Mouse (Mus musculus): ENCODE measurements around the gene Foxd1.

Gene Foxd1

DNA sequence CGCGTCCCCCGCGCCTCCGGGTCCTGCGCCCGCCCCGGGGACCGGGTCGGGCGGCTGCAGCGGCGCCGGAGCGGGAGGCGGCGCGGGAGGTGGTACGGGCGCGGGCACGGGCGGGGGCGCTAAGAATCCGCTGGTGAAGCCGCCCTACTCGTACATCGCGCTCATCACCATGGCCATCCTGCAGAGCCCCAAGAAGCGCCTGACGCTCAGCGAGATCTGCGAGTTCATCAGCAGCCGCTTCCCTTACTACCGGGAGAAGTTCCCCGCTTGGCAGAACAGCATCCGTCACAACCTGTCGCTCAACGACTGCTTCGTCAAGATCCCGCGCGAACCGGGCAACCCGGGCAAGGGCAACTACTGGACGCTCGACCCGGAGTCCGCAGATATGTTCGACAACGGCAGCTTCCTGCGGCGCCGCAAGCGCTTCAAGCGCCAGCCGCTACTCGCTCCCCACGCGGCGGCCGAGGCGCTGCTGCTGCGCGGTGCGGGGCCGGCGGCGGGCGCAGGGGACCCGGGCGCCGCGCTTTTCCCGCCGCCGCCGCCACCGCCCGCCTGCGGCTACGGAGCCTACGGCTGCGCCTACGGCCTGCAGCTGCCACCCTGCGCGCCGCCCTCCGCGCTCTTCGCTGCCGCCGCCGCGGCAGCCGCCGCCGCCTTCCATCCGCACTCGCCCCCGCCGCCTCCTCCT lies 973 bp downstream of the Foxd1 start:
- DNase-seq (ENCODE audit: extremely low read depth, low read depth, low spot score) = no peak

DNA sequence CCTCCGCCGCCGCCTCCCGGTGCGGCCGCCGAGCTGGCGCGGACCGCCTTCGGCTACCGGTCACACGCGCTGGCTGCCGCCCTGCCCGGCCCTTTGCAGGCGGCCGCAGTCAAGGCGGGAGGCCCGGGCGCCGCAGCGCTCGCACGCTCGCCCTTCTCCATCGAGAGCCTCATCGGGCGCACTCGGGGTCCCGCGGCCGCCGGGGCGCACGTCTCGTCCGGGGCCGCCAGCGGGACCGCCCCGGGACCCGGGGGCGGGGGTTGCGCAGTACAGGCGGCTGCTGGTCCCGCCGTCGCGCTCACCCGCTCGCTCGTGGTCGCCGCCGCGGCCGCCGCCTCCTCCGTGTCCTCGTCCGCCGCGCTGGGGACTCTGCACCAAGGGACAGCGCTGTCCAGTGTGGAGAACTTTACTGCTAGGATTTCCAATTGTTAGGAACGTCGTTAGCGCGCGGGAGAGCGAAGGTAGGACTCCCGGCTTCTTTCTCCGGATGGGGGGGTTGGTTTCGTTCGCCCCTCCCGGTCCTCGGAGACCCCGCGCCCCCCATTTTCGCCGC lies 1.6 kb downstream of the Foxd1 start:
- no peak for DNase-seq (ENCODE audit: extremely low read depth, low read depth, low spot score)

DNA sequence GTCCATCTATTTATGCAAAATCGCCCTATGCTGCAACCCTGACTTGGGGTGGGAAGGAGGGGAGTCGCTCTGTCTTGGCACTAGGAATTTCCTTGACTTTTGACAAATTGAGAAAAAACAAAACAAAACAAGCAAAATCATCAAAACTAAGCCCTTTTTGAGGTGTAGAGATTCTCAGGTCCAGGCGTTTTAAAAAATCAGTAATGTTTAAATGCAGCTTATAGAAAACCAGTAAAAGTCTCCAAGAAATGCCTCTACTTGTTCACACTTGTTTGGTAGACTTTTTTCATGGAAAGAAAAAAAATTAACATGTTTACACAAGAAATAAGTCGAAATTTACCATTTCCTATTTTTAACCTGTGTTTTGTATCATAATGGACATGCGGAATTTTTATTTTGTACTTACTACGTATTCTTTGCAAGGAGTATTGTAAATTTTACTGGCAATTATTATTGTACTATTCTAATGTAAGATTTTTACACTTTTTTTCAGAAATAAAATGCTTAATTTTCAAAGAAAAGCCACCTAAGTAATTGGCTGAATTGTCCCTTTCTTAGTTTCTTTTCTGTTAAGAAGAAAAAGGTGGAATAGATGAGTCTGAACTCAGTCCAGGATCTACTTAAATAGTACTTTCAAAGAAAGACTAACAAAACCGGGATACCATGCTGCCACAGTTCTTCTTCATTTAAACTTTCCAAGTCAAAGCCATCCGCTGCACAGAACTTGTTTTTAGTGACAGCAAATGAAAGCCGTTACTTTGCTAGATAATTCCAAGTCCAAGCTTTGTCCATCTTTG lies 2.3 kb downstream of the Foxd1 start:
- DNase-seq (ENCODE audit: extremely low read depth, low read depth, low spot score) = no peak

DNA sequence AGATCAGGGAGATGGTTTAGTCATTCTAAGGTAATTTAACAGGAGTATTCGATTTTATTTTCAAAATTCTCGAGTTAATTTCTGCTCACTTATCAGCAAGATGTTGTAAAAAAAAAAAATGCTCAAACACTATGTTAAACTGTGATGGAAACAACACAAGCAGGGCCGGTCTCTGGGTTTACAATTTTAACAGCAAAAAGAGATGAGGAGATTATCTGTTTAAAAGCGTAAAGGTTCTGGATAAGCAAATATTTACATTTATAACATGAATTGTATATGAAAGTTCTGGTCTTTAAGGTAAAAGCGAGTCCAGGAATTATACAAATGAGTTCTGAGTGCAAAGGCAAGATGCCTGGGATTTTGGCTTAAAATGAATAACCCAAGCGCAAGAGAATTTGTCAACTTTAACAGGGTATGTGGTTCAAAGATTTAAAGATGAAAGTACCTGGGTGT lies 3.0 kb downstream of the Foxd1 start:
- DNase-seq (ENCODE audit: extremely low read depth, low read depth, low spot score) = no peak

DNA sequence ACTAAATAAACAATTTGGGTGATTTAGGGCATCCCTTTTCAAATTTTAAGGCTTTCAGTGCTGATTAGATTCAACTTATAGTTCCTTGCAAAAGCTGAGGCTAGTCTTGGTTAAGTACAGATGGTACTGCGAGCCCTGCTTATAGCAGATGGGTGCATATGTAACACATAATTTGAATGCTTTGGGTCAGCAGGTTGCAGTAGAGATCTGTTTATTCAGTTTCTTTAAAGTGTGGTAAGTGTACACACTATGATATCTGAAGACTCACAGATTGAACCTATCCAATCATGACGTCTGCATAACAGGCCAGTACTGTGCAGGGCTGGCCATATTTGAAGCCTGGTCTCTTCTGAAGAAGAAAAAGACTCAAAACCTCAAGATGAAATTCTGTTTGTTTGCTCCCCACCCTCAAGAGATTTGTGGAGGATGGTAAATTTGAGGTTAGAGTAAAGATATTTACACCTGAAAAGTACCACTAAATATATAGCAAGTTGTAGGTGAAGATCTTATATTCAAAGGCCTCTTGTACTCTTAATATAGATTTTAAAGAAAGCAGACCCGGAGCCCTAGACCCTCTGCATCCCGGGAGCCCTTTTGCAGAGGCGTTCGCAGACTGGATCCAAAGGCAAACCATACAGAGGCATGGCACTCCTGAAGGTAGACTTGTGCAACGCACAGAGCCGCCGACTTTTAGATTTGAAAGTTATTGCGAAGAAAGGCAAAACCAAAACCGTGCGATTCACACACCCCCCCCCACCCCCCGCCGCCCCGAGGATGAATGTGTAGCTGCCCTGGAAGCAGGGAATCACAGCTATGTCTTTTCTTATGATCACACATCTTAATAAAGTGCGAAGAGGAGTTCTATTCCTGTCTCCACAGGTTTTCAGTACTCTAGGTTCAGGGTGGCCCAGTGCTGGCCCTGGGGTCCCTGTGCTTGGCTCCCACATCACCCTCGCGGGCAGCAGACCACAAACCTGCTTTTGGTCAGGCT lies 3.7 kb downstream of the Foxd1 start:
- DNase-seq (ENCODE audit: extremely low read depth, low read depth, low spot score) = no peak

DNA sequence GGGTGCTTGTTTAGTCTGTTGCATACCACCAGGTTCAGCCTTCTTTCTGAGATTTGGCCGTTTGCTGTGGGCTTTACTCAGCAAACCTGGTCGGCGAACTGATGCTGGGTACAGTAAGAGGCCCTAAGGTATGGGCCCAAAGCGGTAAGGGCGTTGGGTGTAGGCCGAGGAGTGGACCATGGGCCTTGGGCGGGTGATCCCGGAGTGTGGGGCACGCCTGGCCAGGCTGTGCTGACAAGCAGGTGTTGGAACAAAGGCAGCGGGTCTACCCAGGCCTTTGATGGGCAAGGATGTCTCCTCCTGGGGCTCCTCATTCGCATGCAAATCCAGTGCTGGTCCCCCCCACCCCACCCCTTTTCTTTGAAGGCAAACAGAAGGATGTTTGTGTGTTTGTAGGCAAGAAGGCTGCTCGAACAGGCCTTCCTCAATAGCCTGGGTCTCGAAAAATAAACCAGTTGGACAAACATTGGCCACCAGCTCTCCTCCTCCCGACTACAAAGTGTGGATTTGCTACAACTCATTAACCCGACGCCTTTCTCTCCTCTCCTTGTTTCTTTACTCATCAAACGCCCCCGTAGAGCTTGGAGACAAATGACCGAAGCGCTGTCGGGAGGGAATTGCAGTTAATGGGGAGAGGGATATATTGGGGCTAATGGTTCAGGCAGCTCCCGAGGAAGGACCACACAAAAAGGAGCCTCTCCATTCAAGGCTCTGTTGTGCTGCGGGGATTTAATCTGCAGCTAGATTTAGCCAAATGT lies 4.6 kb downstream of the Foxd1 start:
- no peak for DNase-seq (ENCODE audit: extremely low read depth, low read depth, low spot score)

DNA sequence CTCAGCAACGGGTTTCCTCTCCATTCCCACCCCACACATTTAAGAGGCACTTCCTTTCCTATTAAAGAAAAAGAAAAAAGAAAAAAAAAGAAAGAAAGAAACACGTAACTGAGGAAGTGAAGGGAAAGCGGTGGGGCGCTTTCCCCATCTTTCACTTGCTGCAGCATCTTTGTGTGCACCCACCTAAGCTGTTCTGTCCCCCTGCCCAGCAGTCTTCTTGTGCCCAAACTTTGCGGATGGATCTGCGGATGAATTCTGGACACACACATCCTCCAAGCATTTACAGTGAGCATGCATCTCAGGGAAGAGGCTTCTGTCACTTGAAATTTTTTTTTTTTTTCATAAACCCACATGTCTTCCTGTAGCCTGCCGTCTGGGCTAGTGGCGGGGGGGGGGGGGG lies 5.3 kb downstream of the Foxd1 start:
- DNase-seq (ENCODE audit: extremely low read depth, low read depth, low spot score) = no peak

DNA sequence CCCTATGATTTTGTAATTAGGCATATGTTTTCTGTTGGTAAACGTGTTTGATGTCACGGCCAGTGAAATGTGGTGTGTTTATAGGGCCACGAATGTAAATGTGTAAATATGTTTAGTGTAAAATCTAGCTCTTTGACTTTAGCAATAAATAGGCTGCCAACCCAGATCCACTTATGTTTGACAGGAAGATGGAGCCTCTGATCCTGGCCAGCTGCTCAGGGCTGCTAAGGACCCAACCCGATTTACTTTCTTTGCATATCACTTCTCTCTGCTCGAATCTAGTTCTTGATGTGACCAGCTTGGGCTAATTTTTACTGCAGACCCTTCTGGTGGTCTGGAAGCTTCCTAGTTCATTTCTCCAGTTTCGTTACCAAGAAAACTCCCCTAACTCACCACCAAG lies 6.3 kb downstream of the Foxd1 start:
- DNase-seq (ENCODE audit: extremely low read depth, low read depth, low spot score) = no peak

DNA sequence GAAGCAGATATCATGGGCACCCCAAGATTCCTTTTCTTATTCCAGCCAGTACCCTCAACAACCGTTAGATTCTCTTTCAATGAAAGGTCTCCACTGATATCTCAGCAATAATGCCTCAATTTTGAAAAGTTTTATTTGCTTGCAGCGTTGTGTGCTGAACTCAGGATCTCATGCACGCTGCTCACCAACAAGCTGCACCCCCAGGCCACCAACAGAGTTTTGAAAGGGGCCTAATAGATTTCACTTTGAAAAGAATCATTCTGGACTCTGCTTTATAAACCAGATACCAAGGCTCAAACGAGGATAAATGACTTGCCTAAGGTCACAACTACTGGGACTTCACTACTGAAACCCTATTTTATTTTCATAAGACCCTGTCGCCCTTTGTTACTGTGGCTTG lies 7.1 kb downstream of the Foxd1 start:
- DNase-seq (ENCODE audit: extremely low read depth, low read depth, low spot score) = no peak

DNA sequence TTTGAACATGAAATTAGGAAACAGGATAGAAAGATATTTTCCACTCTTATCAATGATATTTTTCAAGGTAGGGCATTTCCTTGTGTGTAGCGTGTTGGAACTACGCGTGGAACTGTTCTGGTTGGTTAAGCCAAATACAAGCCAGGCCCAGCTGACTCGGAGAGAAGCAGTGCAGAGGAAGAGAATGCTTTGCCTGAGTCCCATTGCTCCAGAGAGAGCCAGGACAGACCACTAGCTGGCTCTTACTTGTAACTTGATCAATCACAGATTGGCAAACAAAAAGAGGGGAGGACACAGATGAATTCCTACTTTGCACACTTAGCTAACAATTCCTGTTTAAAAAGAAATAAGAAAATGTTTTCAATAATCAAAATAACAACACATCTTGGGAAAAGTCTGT lies 9.0 kb downstream of the Foxd1 start:
- no peak for DNase-seq (ENCODE audit: extremely low read depth, low read depth, low spot score)

DNA sequence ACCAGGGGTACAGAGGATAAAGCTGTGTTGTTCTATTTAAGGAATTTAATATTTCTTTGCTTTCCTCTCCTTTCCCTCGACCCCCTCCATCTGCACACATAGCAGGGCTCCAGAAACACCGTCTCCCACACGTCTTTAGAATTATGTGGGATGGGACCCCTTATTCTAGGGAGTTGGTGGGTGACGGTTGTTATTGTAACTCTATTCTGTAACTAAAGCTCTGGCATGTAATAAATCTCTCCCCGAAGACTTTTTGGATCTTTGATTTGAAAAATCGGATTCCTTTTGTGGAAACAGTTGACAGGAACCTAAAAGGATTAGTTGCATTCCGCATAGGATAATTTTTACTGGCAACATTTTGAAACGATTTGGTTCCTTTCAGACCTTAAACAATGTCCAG lies 11.0 kb downstream of the Foxd1 start:
- DNase-seq (ENCODE audit: extremely low read depth, low read depth, low spot score) = no peak

DNA sequence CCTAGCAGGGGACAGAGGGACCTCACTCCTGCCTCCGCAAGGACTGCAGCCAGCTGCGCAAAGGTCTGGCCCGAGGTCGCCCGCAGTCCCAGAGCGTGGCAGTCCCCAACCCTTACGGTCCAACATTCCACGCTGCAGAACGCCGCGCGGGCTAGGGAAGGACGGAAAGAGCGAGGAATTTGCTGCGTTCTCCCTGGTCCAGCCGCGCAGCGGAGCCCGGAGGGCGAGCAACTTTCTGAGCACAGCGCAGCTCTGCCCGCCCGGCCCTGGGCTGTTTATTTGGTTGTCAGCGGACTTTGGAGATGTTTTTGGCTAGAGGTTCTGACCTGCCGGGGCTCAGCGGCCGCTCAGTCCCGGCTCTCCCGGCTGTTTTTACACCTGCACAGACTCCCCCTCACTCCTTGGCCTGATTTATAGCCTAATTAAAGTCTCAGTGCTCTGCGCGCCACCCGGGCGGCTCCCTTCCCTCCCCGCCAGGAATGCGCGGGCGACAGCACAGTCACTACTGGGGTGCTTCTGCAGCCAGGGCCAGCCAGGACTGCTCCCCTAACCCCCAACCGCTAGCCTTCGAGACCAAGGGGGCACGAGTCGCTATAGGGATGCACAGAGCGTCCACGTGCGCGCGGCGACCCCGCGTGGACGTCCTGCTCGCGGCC lies 11.9 kb downstream of the Foxd1 start:
- no peak for DNase-seq (ENCODE audit: extremely low read depth, low read depth, low spot score)

DNA sequence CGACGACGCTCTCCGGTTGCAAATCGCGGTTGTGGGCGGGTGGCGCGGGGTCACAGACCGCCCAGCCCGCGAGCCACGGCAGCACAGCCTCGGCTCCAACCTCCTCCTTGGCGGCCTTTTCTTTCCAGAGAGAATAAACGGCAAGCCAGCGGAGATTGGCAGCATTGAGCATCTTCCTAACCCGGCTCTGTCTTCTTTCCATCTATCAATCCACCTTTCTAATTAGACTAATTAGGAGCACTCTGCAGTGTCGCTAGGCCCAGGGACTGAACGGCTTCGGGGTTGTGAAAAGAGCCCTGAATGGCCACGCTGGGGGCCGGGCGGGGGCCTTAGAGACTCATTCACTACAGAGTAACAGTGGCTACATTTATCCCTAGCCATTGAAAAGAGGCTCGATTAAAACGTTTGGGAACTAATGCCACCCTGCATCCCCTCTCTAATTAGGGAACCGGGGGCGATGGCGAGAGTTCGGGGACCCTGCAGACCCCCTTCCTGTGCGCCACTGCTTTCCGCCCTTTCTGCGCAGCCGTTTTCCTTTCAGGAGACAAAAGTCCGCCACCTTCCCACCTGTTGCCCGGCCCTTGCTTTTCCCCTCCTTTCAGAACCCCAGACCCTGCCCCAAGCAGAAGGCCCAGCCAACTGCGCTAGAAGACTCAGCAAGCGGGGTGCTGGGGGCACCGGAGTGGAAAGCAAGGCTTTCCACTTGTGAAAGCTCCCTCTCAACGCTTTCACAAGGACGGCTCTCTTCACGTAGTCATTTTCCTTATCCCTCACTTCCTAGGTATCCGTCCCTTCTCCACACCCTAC lies 12.6 kb downstream of the Foxd1 start:
- no peak for DNase-seq (ENCODE audit: extremely low read depth, low read depth, low spot score)

DNA sequence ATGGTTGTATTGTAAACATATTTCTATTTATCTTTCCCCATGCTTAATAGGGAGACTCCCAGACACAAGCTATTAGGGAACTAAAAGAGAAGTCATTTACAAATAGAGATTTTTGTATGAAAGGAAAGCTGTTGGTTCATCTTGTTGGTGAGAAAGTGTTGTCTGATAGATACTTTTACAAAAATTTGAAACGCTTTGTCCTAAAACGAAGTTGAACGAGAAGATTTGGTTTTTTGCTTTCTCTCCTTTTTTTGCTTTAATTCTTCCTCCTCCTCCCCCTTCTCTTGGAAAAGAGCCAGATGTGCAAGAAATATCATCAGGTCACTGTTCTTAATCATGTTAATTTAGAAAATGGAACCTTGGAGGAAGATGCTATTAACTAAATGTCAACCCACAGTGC lies 13.6 kb downstream of the Foxd1 start:
- no peak for DNase-seq (ENCODE audit: extremely low read depth, low read depth, low spot score)

DNA sequence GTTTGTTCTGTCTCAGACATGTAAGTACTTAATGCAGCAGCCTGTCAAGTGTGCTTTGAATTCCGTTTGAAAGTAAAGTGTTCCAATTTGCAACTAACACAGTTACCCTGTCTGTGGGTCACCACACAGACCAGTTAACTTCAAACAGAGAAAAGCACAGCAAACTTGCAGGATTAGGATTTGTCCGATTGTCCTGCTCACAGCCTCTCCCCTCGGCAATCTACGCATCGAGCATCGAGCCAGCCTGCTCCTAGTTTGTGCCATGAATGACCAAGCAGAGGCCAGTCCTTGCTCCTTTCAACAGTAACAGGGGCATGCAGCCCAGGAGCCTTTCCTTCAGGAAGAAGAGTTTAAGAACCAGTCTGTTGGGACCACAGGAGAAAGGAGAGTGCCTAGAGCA lies 15.0 kb downstream of the Foxd1 start:
- DNase-seq (ENCODE audit: extremely low read depth, low read depth, low spot score) = no peak

DNA sequence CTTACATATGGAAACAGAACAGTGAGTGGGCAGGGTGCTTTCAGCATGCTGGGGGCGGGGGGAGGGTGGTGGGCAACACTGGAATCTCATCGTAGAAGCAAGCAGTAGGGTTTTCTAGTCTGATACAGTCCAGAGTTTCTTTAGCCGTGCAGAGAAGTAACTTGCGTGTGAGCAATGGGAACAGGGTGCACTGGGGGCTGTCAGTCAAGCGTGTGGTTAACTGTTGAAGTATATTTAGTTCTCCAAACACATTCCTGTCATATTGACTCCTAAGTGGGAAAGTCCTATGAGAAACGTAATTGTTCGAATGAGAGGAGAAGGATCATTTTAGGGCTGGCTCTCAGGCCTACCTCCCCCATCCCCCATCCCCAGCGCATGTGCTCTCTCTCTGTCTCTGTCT lies 20.5 kb downstream of the Foxd1 start:
- DNase-seq (ENCODE audit: extremely low read depth, low read depth, low spot score) = no peak

DNA sequence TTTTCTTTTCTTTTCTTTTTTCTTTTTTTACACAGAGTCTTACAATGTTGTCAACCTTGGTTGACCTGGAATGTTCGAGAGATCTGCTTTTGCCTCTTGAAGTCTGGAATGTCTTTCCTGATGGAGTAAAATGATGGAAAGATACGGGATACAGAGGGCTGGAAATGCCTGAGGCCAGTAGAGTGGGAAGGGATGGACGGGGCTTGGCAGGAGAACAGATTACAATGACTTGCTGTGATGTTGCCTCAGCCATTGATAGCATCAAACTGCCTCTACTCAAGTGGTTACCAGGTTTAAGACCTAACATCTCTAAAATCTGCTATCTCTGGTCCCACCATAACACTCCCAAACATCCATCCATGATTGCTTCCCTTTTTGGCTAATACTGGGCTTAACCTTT lies 20.9 kb downstream of the Foxd1 start:
- DNase-seq (ENCODE audit: extremely low read depth, low read depth, low spot score) = no peak

DNA sequence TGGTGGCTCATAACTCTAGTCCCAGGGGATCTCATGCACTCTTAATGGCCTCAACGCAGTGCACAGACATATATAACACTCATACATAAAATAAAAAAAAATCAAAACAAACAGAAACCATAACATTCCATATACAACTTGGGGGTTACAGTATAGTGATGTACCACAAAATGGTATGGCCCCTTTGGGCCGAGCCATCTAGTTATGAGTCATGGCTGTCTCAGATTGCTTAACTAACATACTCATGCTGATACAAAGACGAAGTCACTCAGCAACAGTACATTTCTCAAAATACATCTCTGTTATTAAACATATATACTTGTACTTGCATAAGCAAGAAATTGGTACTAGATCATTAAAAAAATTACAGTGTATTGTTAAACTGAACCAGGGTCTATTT lies 23.7 kb downstream of the Foxd1 start:
- DNase-seq (ENCODE audit: extremely low read depth, low read depth, low spot score) = no peak

DNA sequence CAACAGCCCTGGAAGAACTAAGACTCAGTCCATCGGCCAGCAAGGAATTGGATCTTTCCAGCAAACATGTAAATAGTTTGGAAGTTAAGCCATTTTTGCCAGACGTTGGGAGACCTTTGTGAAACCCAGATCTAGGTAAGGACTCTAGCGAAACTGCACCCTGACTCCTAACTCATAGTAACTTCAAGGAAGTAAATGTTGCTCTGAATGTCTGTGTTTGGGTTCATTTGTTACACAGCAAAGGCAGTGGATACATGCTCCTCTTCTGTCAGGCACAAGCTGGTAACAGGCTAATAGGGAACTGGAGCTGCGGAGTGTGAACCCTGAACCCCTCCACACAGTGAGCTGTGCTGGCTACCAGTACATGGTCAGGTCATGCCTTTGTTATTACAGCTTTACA lies 28.7 kb downstream of the Foxd1 start:
- no peak for DNase-seq (ENCODE audit: extremely low read depth, low read depth, low spot score)

Measured in fat pad, adult 2 months (tissue).